Mouse (Mus musculus): ENCODE data around the gene Prune2. TPM values are rescaled to one million over a fixed set of nuclear protein-coding genes. Genes with fewer than 3 reads are reported as not detected.

Gene Prune2
- polyA plus RNA-seq, 1 experiment = 0.48 TPM

GRCm38 (mm10) chr19:17138144-17138915 is 182.4 kb downstream of the Prune2 start:
- 38% methylated on average over 10 of the region's 10 CpGs for WGBS
- TF ChIP-seq CTCF (conservative IDR thresholded peaks at IDR 0.05; ENCODE audit: insufficient read depth, insufficient read length, low read depth, low read length) (no peak), POLR2A (IDR thresholded peaks at IDR 0.05; ENCODE audit: low read depth, low read length) (no peak)
- H3K27ac ChIP-seq (ENCODE audit: insufficient read depth, low read depth, low read length) = no peak overlapping the region
- H3K27me3 ChIP-seq (replicated peaks; ENCODE audit: control insufficient read depth, insufficient read depth, low read length) = no peaks in the 10 kb centered on the region
- H3K4me1 ChIP-seq (ENCODE audit: control insufficient read depth, insufficient read depth, low read length) = peaks cover 4% of the 10 kb centered on the region; the same call in 1 of the 2 replicates
- DNase-seq = no peak
- no peaks in the 10 kb centered on the region for H3K36me3 ChIP-seq (ENCODE audit: control insufficient read depth, insufficient read depth, low read length)
- H3K4me3 ChIP-seq (ENCODE audit: insufficient read depth, low read depth, low read length) = no peak overlapping the region

- H3K4me1 ChIP-seq (ENCODE audit: control insufficient read depth, insufficient read depth, low read length) = peaks cover 4% of the 10 kb centered on the region; the same call in 1 of the 2 replicates
- H3K36me3 ChIP-seq (ENCODE audit: control insufficient read depth, insufficient read depth, low read length) = no peaks in the 10 kb centered on the region
- TF ChIP-seq POLR2A (IDR thresholded peaks at IDR 0.05; ENCODE audit: low read depth, low read length) (no peak), CTCF (conservative IDR thresholded peaks at IDR 0.05; ENCODE audit: insufficient read depth, insufficient read length, low read depth, low read length) (no peak)
- WGBS = 65% methylated on average over 12 of the region's 12 CpGs
- no peak overlapping the region for H3K4me3 ChIP-seq (ENCODE audit: insufficient read depth, low read depth, low read length)
- DNase-seq = no peak
- no peak overlapping the region for H3K27ac ChIP-seq (ENCODE audit: insufficient read depth, low read depth, low read length)
- no peaks in the 10 kb centered on the region for H3K27me3 ChIP-seq (replicated peaks; ENCODE audit: control insufficient read depth, insufficient read depth, low read length)
Observed at GRCm38 (mm10) chr19:17140016-17140914, 184.3 kb downstream of the Prune2 start.

- Histone ChIP-seq H3K4me1 (ENCODE audit: control insufficient read depth, insufficient read depth, low read length) (no peaks in the 10 kb centered on the region), H3K36me3 (ENCODE audit: control insufficient read depth, insufficient read depth, low read length) (no peaks in the 10 kb centered on the region), H3K27me3 (replicated peaks; ENCODE audit: control insufficient read depth, insufficient read depth, low read length) (no peaks in the 10 kb centered on the region), H3K27ac (ENCODE audit: insufficient read depth, low read depth, low read length) (no peak overlapping the region), H3K4me3 (ENCODE audit: insufficient read depth, low read depth, low read length) (no peak overlapping the region)
- WGBS = 84% methylated on average over 2 of the region's 2 CpGs
- TF ChIP-seq CTCF (conservative IDR thresholded peaks at IDR 0.05; ENCODE audit: insufficient read depth, insufficient read length, low read depth, low read length) (no peak), POLR2A (IDR thresholded peaks at IDR 0.05; ENCODE audit: low read depth, low read length) (no peak)
- DNase-seq = no peak
Observed at GRCm38 (mm10) chr19:17143245-17143644, 187.3 kb downstream of the Prune2 start.

- Histone ChIP-seq H3K27me3 (replicated peaks; ENCODE audit: control insufficient read depth, insufficient read depth, low read length) (no peaks in the 10 kb centered on the region), H3K27ac (ENCODE audit: insufficient read depth, low read depth, low read length) (no peak overlapping the region), H3K4me3 (ENCODE audit: insufficient read depth, low read depth, low read length) (no peak overlapping the region), H3K36me3 (ENCODE audit: control insufficient read depth, insufficient read depth, low read length) (no peaks in the 10 kb centered on the region), H3K4me1 (ENCODE audit: control insufficient read depth, insufficient read depth, low read length) (no peaks in the 10 kb centered on the region)
- DNase-seq = no peak
- no peak for TF ChIP-seq CTCF (conservative IDR thresholded peaks at IDR 0.05; ENCODE audit: insufficient read depth, insufficient read length, low read depth, low read length)
- no peak for TF ChIP-seq POLR2A (IDR thresholded peaks at IDR 0.05; ENCODE audit: low read depth, low read length)
- WGBS = 82% methylated on average over 6 of the region's 6 CpGs
Observed at GRCm38 (mm10) chr19:17144205-17144604, 188.3 kb downstream of the Prune2 start.

GRCm38 (mm10) chr19:17150064-17150463 is 194.1 kb downstream of the Prune2 start:
- Histone ChIP-seq H3K27ac (ENCODE audit: insufficient read depth, low read depth, low read length) (no peak overlapping the region), H3K4me3 (ENCODE audit: insufficient read depth, low read depth, low read length) (no peak overlapping the region), H3K36me3 (ENCODE audit: control insufficient read depth, insufficient read depth, low read length) (no peaks in the 10 kb centered on the region), H3K4me1 (ENCODE audit: control insufficient read depth, insufficient read depth, low read length) (no peaks in the 10 kb centered on the region), H3K27me3 (replicated peaks; ENCODE audit: control insufficient read depth, insufficient read depth, low read length) (no peaks in the 10 kb centered on the region)
- TF ChIP-seq CTCF (conservative IDR thresholded peaks at IDR 0.05; ENCODE audit: insufficient read depth, insufficient read length, low read depth, low read length) (no peak), POLR2A (IDR thresholded peaks at IDR 0.05; ENCODE audit: low read depth, low read length) (no peak)
- 67% methylated on average over 7 of the region's 7 CpGs for WGBS
- no peak for DNase-seq

GRCm38 (mm10) chr19:17151781-17152180 is 195.9 kb downstream of the Prune2 start:
- Histone ChIP-seq H3K27me3 (replicated peaks; ENCODE audit: control insufficient read depth, insufficient read depth, low read length) (no peaks in the 10 kb centered on the region), H3K27ac (ENCODE audit: insufficient read depth, low read depth, low read length) (no peak overlapping the region), H3K4me3 (ENCODE audit: insufficient read depth, low read depth, low read length) (no peak overlapping the region), H3K36me3 (ENCODE audit: control insufficient read depth, insufficient read depth, low read length) (no peaks in the 10 kb centered on the region), H3K4me1 (ENCODE audit: control insufficient read depth, insufficient read depth, low read length) (no peaks in the 10 kb centered on the region)
- WGBS = 83% methylated on average over 6 of the region's 6 CpGs
- TF ChIP-seq POLR2A (IDR thresholded peaks at IDR 0.05; ENCODE audit: low read depth, low read length) = no peak
- TF ChIP-seq CTCF (conservative IDR thresholded peaks at IDR 0.05; ENCODE audit: insufficient read depth, insufficient read length, low read depth, low read length) = no peak
- no peak for DNase-seq

- H3K27ac ChIP-seq (ENCODE audit: insufficient read depth, low read depth, low read length) = no peak overlapping the region
- no peak for DNase-seq
- no peaks in the 10 kb centered on the region for H3K27me3 ChIP-seq (replicated peaks; ENCODE audit: control insufficient read depth, insufficient read depth, low read length)
- WGBS = 88% methylated on average over 7 of the region's 7 CpGs
- no peaks in the 10 kb centered on the region for H3K36me3 ChIP-seq (ENCODE audit: control insufficient read depth, insufficient read depth, low read length)
- H3K4me3 ChIP-seq (ENCODE audit: insufficient read depth, low read depth, low read length) = no peak overlapping the region
- H3K4me1 ChIP-seq (ENCODE audit: control insufficient read depth, insufficient read depth, low read length) = no peaks in the 10 kb centered on the region
- TF ChIP-seq POLR2A (IDR thresholded peaks at IDR 0.05; ENCODE audit: low read depth, low read length) = no peak
- no peak for TF ChIP-seq CTCF (conservative IDR thresholded peaks at IDR 0.05; ENCODE audit: insufficient read depth, insufficient read length, low read depth, low read length)
Observed at GRCm38 (mm10) chr19:17152461-17152860, 196.5 kb downstream of the Prune2 start.
